Mouse (Mus musculus) neural tube, embryonic 12.5 days (tissue): Measurements from ENCODE around the gene Pycr1. TPM values are rescaled to one million over a fixed set of nuclear protein-coding genes. Genes with fewer than 3 reads are reported as not detected.
A peak's percentile ranks its signal among the peaks of the same experiment; 100 is the strongest.

Experiments
- ATAC-seq: fragments of 200-750 bp; cut with Nextera tagmentation; 2 replicates; pipeline ENCODE4 v1.8.0; 2017; ENCODE audit warnings: low read depth, mild to moderate bottlenecking, moderate TSS enrichment, moderate library complexity; ENCODE audit not compliant: low FRiP score
- H3K27ac ChIP-seq: fragments of 300-500 bp; sonication (generic); 2 replicates; pipeline ENCODE4 v1.5.1; 2016
- H3K27me3 ChIP-seq: fragments of 300-500 bp; sonication (generic); replicated peaks from 2 replicates; pipeline ENCODE4 v1.6.1; 2016; ENCODE audit warnings: mild to moderate bottlenecking
- H3K36me3 ChIP-seq: fragments of 300-500 bp; sonication (generic); 2 replicates; pipeline ENCODE4 v1.6.1; 2016; ENCODE audit warnings: mild to moderate bottlenecking
- H3K4me1 ChIP-seq: fragments of 300-500 bp; sonication (generic); 2 replicates; pipeline ENCODE4 v1.6.1; 2016
- H3K4me2 ChIP-seq: fragments of 300-500 bp; sonication (generic); replicated peaks from 2 replicates; pipeline ENCODE4 v1.6.1; 2016; ENCODE audit warnings: mild to moderate bottlenecking
- H3K4me3 ChIP-seq: fragments of 300-500 bp; sonication (generic); 2 replicates; pipeline ENCODE4 v1.5.1; 2016
- H3K9ac ChIP-seq: fragments of 300-500 bp; sonication (generic); 2 replicates; pipeline ENCODE4 v1.6.1; 2016; ENCODE audit warnings: mild to moderate bottlenecking
- H3K9me3 ChIP-seq: fragments of 300-500 bp; sonication (generic); 2 replicates; pipeline ENCODE4 v1.6.1; 2016; ENCODE audit warnings: mild to moderate bottlenecking
- WGBS: fragments of 180-500 bp; shearing (Covaris S2); methylation state at CpG from one replicate; pipeline ENCODE4 v1.1.7; 2016; 5-methylcytosine and 5-hydroxymethylcytosine counted together
- polyA plus RNA-seq: library from polyadenylated mRNA; unstranded; fragments of >200 nt; fragmentation: Nextera tagmentation; extraction: Ambion mirVana; gene quantifications from 2 replicates; pipeline ENCODE4 v1.2.1, GENCODE M21; 2016

Pycr1 gene
- polyA plus RNA-seq, 1 experiment from 2014 or later, result 27.8 TPM

DNA sequence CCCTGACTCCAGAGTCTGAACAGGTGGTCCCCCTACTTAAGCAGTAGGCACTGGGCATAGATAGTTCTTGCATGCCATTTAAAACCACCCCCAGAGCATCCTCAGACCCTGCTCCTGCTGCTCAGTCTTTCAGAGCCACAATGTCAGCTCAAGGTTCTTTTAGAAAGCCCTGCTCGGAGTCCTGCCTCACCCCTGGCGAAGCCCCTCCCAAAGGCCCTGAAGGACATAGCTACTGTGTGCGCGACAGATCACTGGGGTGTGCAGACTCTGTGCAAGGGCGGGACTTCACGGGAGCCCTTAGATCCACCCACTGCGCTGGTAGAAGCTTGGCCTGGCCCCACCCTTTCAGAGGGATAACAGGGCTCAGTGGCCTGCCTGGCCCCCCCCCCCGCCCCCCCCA is 34.3 kb downstream of the Pycr1 start:
- Histone ChIP-seq H3K9me3 (no peaks in the 10 kb centered on the region), H3K36me3 (peaks cover 70% of the 10 kb centered on the region), H3K27ac (no peak overlapping the region), H3K4me1 (peaks cover 16% of the 10 kb centered on the region), H3K27me3 (peaks cover 22% of the 10 kb centered on the region), H3K9ac (0 out of 2 replicates have a peak overlapping the region, but pooled peaks have one; percentile 48), H3K4me3 (no peak overlapping the region), H3K4me2 (no peak overlapping the region)
- WGBS, result 45% methylated on average over 8 of the region's 8 CpGs
- no peak for ATAC-seq

- Histone ChIP-seq H3K9me3 (no peaks in the 10 kb centered on the region), H3K27ac (no peak within 1 kb of the TSS), H3K4me3 (peak within 1 kb of the TSS; percentile 19; the same call in 1 of the 2 replicates), H3K9ac (peak within 1 kb of the TSS; percentile 48; the same call in 1 of the 2 replicates), H3K4me1 (peaks cover 16% of the 10 kb centered on the region), H3K36me3 (peaks cover 70% of the 10 kb centered on the region), H3K27me3 (peaks cover 22% of the 10 kb centered on the region), H3K4me2 (peak within 1 kb of the TSS; percentile 53)
- ATAC-seq, result no peak
- 5% methylated on average over 45 of the region's 45 CpGs for WGBS
These were observed 35.1 kb downstream of the Pycr1 start, which contains the start of gene Npb for GRCm38 (mm10) chr11:120608241-120609034. Gene Npb, plus strand, starts transcription at chr11:120608477.

DNA sequence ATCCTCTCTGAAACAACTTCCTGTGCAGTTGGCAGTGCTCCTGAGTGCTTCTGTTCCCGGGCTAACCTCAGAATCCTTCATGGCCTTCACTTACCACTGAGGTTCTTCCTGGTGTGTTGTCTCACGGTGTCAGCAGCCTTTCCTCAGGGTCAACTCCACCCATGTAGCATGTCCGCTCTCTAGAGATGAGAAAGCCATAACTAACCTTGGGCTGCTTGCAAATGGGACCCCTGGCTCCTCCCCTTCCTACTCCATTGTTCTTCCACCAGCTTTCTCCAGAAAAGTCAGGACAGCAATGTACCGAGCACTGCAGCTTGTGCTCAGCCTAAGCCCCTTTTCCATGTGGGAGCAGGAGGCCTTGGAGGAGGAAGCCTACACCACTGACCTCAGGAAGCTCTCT is 36.8 kb downstream of the Pycr1 start:
- no peak overlapping the region for H3K4me3 ChIP-seq
- peaks cover 22% of the 10 kb centered on the region for H3K27me3 ChIP-seq
- ATAC-seq, result no peak
- H3K9ac ChIP-seq, result no peak overlapping the region
- H3K36me3 ChIP-seq, result peaks cover 69% of the 10 kb centered on the region
- no peak overlapping the region for H3K27ac ChIP-seq
- peaks cover 16% of the 10 kb centered on the region for H3K4me1 ChIP-seq
- WGBS, result 77% methylated on average over 4 of the region's 4 CpGs
- H3K9me3 ChIP-seq, result no peaks in the 10 kb centered on the region
- no peak overlapping the region for H3K4me2 ChIP-seq

GRCm38 (mm10) chr11:120605667-120606066 is 37.9 kb downstream of the Pycr1 start:
- Histone ChIP-seq H3K36me3 (peaks cover 59% of the 10 kb centered on the region), H3K4me1 (peaks cover 16% of the 10 kb centered on the region), H3K27me3 (peaks cover 22% of the 10 kb centered on the region), H3K9ac (no peak overlapping the region), H3K27ac (no peak overlapping the region), H3K9me3 (no peaks in the 10 kb centered on the region), H3K4me2 (no peak overlapping the region), H3K4me3 (no peak overlapping the region)
- 92% methylated on average over 7 of the region's 7 CpGs for WGBS
- ATAC-seq, result no peak

GRCm38 (mm10) chr11:120603545-120603944 is 40.0 kb downstream of the Pycr1 start:
- no peaks in the 10 kb centered on the region for H3K9me3 ChIP-seq
- no peak for ATAC-seq
- peaks cover 53% of the 10 kb centered on the region for H3K36me3 ChIP-seq
- no peak overlapping the region for H3K27ac ChIP-seq
- WGBS, result 90% methylated on average over 2 of the region's 2 CpGs
- H3K27me3 ChIP-seq, result peaks cover 16% of the 10 kb centered on the region
- H3K9ac ChIP-seq, result no peak overlapping the region
- H3K4me2 ChIP-seq, result no peak overlapping the region
- H3K4me3 ChIP-seq, result no peak overlapping the region
- peaks cover 15% of the 10 kb centered on the region for H3K4me1 ChIP-seq

DNA sequence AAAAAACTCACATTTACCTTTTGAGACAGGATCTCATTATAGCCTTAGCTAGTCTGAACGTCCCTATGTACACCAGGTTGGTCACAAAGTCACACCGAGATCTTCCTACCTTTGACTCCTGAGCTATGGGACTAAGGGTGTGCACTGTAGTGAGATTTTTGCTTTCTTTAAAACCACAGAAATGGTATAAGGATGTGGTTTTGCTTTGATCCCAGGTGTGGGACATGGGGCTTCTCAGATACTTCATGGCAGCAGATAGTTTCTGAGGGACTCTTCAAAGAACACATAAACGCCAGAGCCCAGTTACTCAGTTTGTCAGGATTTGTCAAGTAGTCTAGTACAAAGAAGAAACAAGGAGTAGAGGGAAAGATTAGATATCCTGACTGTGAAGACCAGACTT is 42.9 kb downstream of the Pycr1 start:
- H3K4me1 ChIP-seq, result peaks cover 23% of the 10 kb centered on the region
- H3K9me3 ChIP-seq, result no peaks in the 10 kb centered on the region
- H3K4me2 ChIP-seq, result no peak overlapping the region
- WGBS, result 98% methylated on average over 3 of the region's 3 CpGs
- no peak overlapping the region for H3K27ac ChIP-seq
- no peak overlapping the region for H3K9ac ChIP-seq
- H3K4me3 ChIP-seq, result no peak overlapping the region
- peaks cover 58% of the 10 kb centered on the region for H3K36me3 ChIP-seq
- no peak for ATAC-seq
- no peaks in the 10 kb centered on the region for H3K27me3 ChIP-seq

GRCm38 (mm10) chr11:120598990-120599549 is 44.5 kb downstream of the Pycr1 start:
- Histone ChIP-seq H3K4me1 (peaks cover 23% of the 10 kb centered on the region), H3K9ac (peak overlapping the region; percentile 99), H3K9me3 (no peaks in the 10 kb centered on the region), H3K36me3 (peaks cover 57% of the 10 kb centered on the region), H3K27me3 (no peaks in the 10 kb centered on the region), H3K4me2 (peak overlapping the region; percentile 98), H3K4me3 (peak overlapping the region; percentile 100), H3K27ac (0 out of 2 replicates have a peak overlapping the region, but pooled peaks have one; percentile 1)
- peak; percentile 45; the same call in 1 of the 2 replicates for ATAC-seq
- 50% methylated on average over 17 of the region's 17 CpGs for WGBS

DNA sequence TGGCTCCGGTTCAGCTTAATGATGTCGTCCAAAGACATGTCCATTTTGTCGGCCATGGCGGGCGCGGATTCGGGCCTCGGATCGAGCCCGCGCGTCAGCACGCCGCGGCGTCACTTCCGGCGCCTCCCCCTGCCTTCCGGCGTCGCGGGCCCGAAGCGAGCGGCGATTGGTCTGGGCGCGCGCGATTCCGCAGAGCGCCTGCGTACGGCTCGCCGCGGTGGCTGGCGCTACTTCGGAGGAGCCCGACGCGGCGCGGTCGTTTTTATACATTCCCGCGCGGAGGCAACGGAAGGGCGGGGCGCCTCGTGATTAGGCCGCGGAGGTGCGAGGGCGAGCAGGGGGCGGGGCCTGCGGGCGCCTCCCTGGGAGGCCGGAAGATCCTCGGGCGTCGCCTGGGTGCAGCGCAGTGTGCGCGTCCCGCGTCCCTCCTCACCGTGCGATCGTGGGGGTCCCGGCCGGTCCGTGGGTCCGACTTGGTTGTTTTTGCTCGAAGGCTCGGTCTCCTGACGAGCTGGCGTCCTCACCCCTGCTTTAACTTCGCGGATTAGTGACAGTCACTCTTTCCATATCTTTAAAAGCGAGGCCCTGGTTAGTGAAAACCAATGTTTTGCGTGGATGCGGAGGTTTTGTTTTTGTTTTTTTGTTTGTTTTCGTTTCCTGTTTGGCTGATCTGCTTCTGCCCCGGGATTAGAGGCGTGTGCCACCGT is 45.1 kb downstream of the Pycr1 start, which contains the start of the genes Alyref and Anapc11:
Gene Alyref, minus strand, starts transcription at position 83 of the 707 bp plus-strand sequence.
Gene Anapc11, plus strand, starts transcription at position 139 of the 707 bp plus-strand sequence.
- H3K27me3 ChIP-seq, result no peaks in the 10 kb centered on the region
- peaks cover 23% of the 10 kb centered on the region for H3K4me1 ChIP-seq
- peak; percentile 94 for ATAC-seq
- H3K9me3 ChIP-seq, result no peaks in the 10 kb centered on the region
- peaks cover 57% of the 10 kb centered on the region for H3K36me3 ChIP-seq
- H3K4me3 ChIP-seq, result peak within 1 kb of the TSS; percentile 100
- peak within 1 kb of the TSS; percentile 53; the same call in 1 of the 2 replicates for H3K27ac ChIP-seq
- H3K4me2 ChIP-seq, result peak within 1 kb of the TSS; percentile 98
- under 1% methylated on average over 88 of the region's 88 CpGs for WGBS
- peak within 1 kb of the TSS; percentile 99 for H3K9ac ChIP-seq

- 5% methylated on average over 99 of the region's 99 CpGs for WGBS
- H3K4me3 ChIP-seq, result peak overlapping the region; percentile 100
- no peaks in the 10 kb centered on the region for H3K27me3 ChIP-seq
- ATAC-seq, result peak; percentile 58
- H3K4me1 ChIP-seq, result peaks cover 23% of the 10 kb centered on the region
- peak overlapping the region; percentile 98 for H3K4me2 ChIP-seq
- peaks cover 58% of the 10 kb centered on the region for H3K36me3 ChIP-seq
- no peaks in the 10 kb centered on the region for H3K9me3 ChIP-seq
- peak overlapping the region; percentile 53; the same call in 1 of the 2 replicates for H3K27ac ChIP-seq
- H3K9ac ChIP-seq, result peak overlapping the region; percentile 99
These were observed 46.0 kb downstream of the Pycr1 start for GRCm38 (mm10) chr11:120597240-120598235.

DNA sequence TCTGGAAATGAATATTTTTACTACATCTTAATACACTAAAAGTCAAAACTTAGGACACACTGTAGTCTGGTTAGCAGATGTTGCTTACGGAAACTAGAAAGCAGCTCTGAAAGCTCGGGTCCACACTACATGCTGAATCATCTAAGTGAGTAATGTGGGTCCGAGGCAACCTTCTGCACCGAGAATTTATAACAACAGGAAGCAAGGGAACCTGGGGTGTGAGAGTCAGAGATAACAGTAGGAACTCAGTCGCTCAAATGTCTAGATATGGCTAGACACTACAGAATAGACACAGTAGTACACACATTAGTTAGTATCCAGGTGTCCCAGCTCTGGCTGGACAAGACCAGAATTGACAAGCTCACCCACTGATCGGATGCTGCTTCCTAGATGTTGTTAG is 55.0 kb downstream of the Pycr1 start:
- no peaks in the 10 kb centered on the region for H3K4me1 ChIP-seq
- H3K27me3 ChIP-seq, result no peaks in the 10 kb centered on the region
- H3K9ac ChIP-seq, result no peak overlapping the region
- H3K36me3 ChIP-seq, result peaks cover 89% of the 10 kb centered on the region
- WGBS, result 95% methylated on average over 6 of the region's 6 CpGs
- H3K4me2 ChIP-seq, result no peak overlapping the region
- no peak for ATAC-seq
- no peaks in the 10 kb centered on the region for H3K9me3 ChIP-seq
- H3K27ac ChIP-seq, result no peak overlapping the region
- no peak overlapping the region for H3K4me3 ChIP-seq
